Mouse (Mus musculus): ENCODE results near the gene Nt5c3b. TPM values are rescaled to one million over a fixed set of nuclear protein-coding genes. Genes with fewer than 3 reads are reported as not detected.

Gene Nt5c3b
- total and polyA plus RNA-seq, 2 experiments from 2014 or later, result 58.5 to 111 TPM

DNA sequence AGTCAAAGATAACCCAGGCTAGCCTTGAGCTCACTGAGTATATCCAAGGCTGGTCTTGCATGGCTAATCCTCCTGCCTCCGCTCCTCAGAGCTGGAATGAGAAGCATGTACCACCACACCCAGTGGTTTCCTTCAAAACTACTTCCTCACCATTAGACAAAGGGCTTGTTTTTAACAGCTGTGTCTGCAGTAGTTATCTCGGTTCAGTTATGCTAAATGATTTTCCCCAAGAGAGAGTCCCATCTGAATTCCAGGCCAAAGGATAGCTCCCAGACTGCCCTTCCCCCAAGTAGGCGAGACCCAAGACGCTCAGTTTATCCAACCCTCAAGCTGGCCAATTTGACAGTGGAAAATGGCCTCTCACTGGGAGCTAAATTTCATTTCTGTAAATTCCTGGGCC, 65.6 kb downstream of the Nt5c3b start:
- H3K36me3 ChIP-seq (ENCODE audit: insufficient read depth, low read length), result peaks cover 60% of the 10 kb centered on the region
- no peaks in the 10 kb centered on the region for H3K9me3 ChIP-seq (ENCODE audit: low read length)
- no peak for DNase-seq (ENCODE audit: low spot score)
- ATAC-seq (ENCODE audit: low FRiP score), result no peak
- H3K4me2 ChIP-seq (ENCODE audit: low read depth, low read length, poor library complexity, severe bottlenecking), result no peak overlapping the region
- no peak overlapping the region for H3K4me3 ChIP-seq (ENCODE audit: low read depth, low read length)
- H3K27me3 ChIP-seq (ENCODE audit: insufficient read depth, low read length), result no peaks in the 10 kb centered on the region
- WGBS, result 76% methylated on average over 4 of the region's 4 CpGs
- no peaks in the 10 kb centered on the region for H3K4me1 ChIP-seq (ENCODE audit: insufficient read depth, low read length)
- H3K27ac ChIP-seq (ENCODE audit: low read depth, low read length), result no peak overlapping the region
- no peak overlapping the region for H3K9ac ChIP-seq (replicated peaks; ENCODE audit: low read length, poor library complexity, severe bottlenecking)
- no peak for TF ChIP-seq CTCF (IDR thresholded peaks at IDR 0.05)

GRCm38 (mm10) chr11:100375127-100375526, 66.5 kb downstream of the Nt5c3b start:
- no peak overlapping the region for H3K4me2 ChIP-seq (ENCODE audit: low read depth, low read length, poor library complexity, severe bottlenecking)

More at GRCm38 (mm10) chr11:100375127-100375526, 66.5 kb downstream of the Nt5c3b start:
- Histone ChIP-seq H3K4me3 (ENCODE audit: low read depth, low read length) (no peak overlapping the region), H3K9me3 (ENCODE audit: low read length) (no peaks in the 10 kb centered on the region), H3K27ac (ENCODE audit: low read depth, low read length) (no peak overlapping the region), H3K36me3 (ENCODE audit: insufficient read depth, low read length) (peaks cover 61% of the 10 kb centered on the region), H3K27me3 (ENCODE audit: insufficient read depth, low read length) (no peaks in the 10 kb centered on the region), H3K9ac (replicated peaks; ENCODE audit: low read length, poor library complexity, severe bottlenecking) (no peak overlapping the region), H3K4me1 (ENCODE audit: insufficient read depth, low read length) (no peaks in the 10 kb centered on the region)
- ATAC-seq (ENCODE audit: low FRiP score) (no peak), DNase-seq (ENCODE audit: low spot score) (no peak)
- no peak for TF ChIP-seq CTCF (IDR thresholded peaks at IDR 0.05)
- 90% methylated on average over 9 of the region's 9 CpGs for WGBS

Small RNA genes lying within 50 kb of the gene (microRNA-seq; reads per million reads assigned to microRNA genes)
- gene Gm27374 (ENCODE audit: borderline number of aligned reads) (not detected), gene Mir7116 (ENCODE audit: borderline number of aligned reads) (not detected)

Other genes starting within 250 kb of the Nt5c3b start
- not detected in 2 replicates for gene Krt9, start 248.6 kb downstream of the Nt5c3b start, total RNA-seq (2014; rRNA removed)
- gene Krt9, start 248.6 kb downstream of the Nt5c3b start, polyA plus RNA-seq (2015; fragmentation: Nextera tagmentation; extraction: Ambion mirVana), result not detected in 2 replicates
- gene Krt14, start 234.3 kb downstream of the Nt5c3b start, total RNA-seq (2014; rRNA removed), result 0.42 and 9.5 TPM in 2 replicates
- gene Krt14, start 234.3 kb downstream of the Nt5c3b start, polyA plus RNA-seq (2015; fragmentation: Nextera tagmentation; extraction: Ambion mirVana), result 0.54 and 0.75 TPM in 2 replicates
- gene Krt16, start 192.9 kb downstream of the Nt5c3b start, total RNA-seq (2014; rRNA removed), result not detected in 2 replicates
- not detected in 2 replicates for gene Krt16, start 192.9 kb downstream of the Nt5c3b start, polyA plus RNA-seq (2015; fragmentation: Nextera tagmentation; extraction: Ambion mirVana)
- gene Krt17, start 180.8 kb downstream of the Nt5c3b start, total RNA-seq (2014; rRNA removed), result 0.52 and 5.5 TPM in 2 replicates
- 1.2 and 1.5 TPM in 2 replicates for gene Krt17, start 180.8 kb downstream of the Nt5c3b start, polyA plus RNA-seq (2015; fragmentation: Nextera tagmentation; extraction: Ambion mirVana)
- 0.27 TPM in 1 of 2 replicates, not detected in the other for gene Krt42, start 171.9 kb downstream of the Nt5c3b start, total RNA-seq (2014; rRNA removed)
- not detected in 2 replicates for gene Krt42, start 171.9 kb downstream of the Nt5c3b start, polyA plus RNA-seq (2015; fragmentation: Nextera tagmentation; extraction: Ambion mirVana)
- gene Eif1, start 121.9 kb downstream of the Nt5c3b start, total RNA-seq (2014; rRNA removed), result 84.7 and 117 TPM in 2 replicates
- gene Eif1, start 121.9 kb downstream of the Nt5c3b start, polyA plus RNA-seq (2015; fragmentation: Nextera tagmentation; extraction: Ambion mirVana), result 1,241 and 1,297 TPM in 2 replicates
- gene Gast, start 107.4 kb downstream of the Nt5c3b start, total RNA-seq (2014; rRNA removed), result not detected in 2 replicates
- 1.1 and 2.2 TPM in 2 replicates for gene Gast, start 107.4 kb downstream of the Nt5c3b start, polyA plus RNA-seq (2015; fragmentation: Nextera tagmentation; extraction: Ambion mirVana)
- 743 and 796 TPM in 2 replicates for gene Hap1, start 85.7 kb downstream of the Nt5c3b start, total RNA-seq (2014; rRNA removed)
- 597 and 631 TPM in 2 replicates for gene Hap1, start 85.7 kb downstream of the Nt5c3b start, polyA plus RNA-seq (2015; fragmentation: Nextera tagmentation; extraction: Ambion mirVana)
- gene Jup, start 44.0 kb downstream of the Nt5c3b start, total RNA-seq (2014; rRNA removed), result 133 and 156 TPM in 2 replicates
- gene Jup, start 44.0 kb downstream of the Nt5c3b start, polyA plus RNA-seq (2015; fragmentation: Nextera tagmentation; extraction: Ambion mirVana), result 69.7 and 75.5 TPM in 2 replicates
- gene P3h4, start 27.0 kb downstream of the Nt5c3b start, total RNA-seq (2014; rRNA removed), result 24.4 and 26.0 TPM in 2 replicates
- gene P3h4, start 27.0 kb downstream of the Nt5c3b start, polyA plus RNA-seq (2015; fragmentation: Nextera tagmentation; extraction: Ambion mirVana), result 23.4 and 23.7 TPM in 2 replicates
- gene Fkbp10, start 26.1 kb downstream of the Nt5c3b start, total RNA-seq (2014; rRNA removed), result 29.0 and 33.9 TPM in 2 replicates
- gene Fkbp10, start 26.1 kb downstream of the Nt5c3b start, polyA plus RNA-seq (2015; fragmentation: Nextera tagmentation; extraction: Ambion mirVana), result 19.9 and 21.8 TPM in 2 replicates
- gene Klhl10, start 109 bp upstream of the Nt5c3b start, total RNA-seq (2014; rRNA removed), result 0.22 and 0.61 TPM in 2 replicates
- gene Klhl10, start 109 bp upstream of the Nt5c3b start, polyA plus RNA-seq (2015; fragmentation: Nextera tagmentation; extraction: Ambion mirVana), result 0.45 and 0.65 TPM in 2 replicates
- gene Klhl11, start 30.9 kb upstream of the Nt5c3b start, total RNA-seq (2014; rRNA removed), result 57.4 and 66.2 TPM in 2 replicates
- gene Klhl11, start 30.9 kb upstream of the Nt5c3b start, polyA plus RNA-seq (2015; fragmentation: Nextera tagmentation; extraction: Ambion mirVana), result 9.1 and 10.3 TPM in 2 replicates
- gene Acly, start 86.2 kb upstream of the Nt5c3b start, total RNA-seq (2014; rRNA removed), result 207 and 228 TPM in 2 replicates
- 116 and 120 TPM in 2 replicates for gene Acly, start 86.2 kb upstream of the Nt5c3b start, polyA plus RNA-seq (2015; fragmentation: Nextera tagmentation; extraction: Ambion mirVana)
- 0.33 and 0.71 TPM in 2 replicates for gene Ttc25, start 103.8 kb upstream of the Nt5c3b start, total RNA-seq (2014; rRNA removed)
- 0.96 and 1.4 TPM in 2 replicates for gene Ttc25, start 103.8 kb upstream of the Nt5c3b start, polyA plus RNA-seq (2015; fragmentation: Nextera tagmentation; extraction: Ambion mirVana)
- gene Cnp, start 133.1 kb upstream of the Nt5c3b start, total RNA-seq (2014; rRNA removed), result 54.7 and 68.8 TPM in 2 replicates
- gene Cnp, start 133.1 kb upstream of the Nt5c3b start, polyA plus RNA-seq (2015; fragmentation: Nextera tagmentation; extraction: Ambion mirVana), result 65.3 and 76.0 TPM in 2 replicates
- gene Nkiras2, start 177.4 kb upstream of the Nt5c3b start, total RNA-seq (2014; rRNA removed), result 106 and 125 TPM in 2 replicates
- gene Nkiras2, start 177.4 kb upstream of the Nt5c3b start, polyA plus RNA-seq (2015; fragmentation: Nextera tagmentation; extraction: Ambion mirVana), result 80.9 and 89.3 TPM in 2 replicates
- 67.1 and 75.9 TPM in 2 replicates for gene Dnajc7, start 178.4 kb upstream of the Nt5c3b start, total RNA-seq (2014; rRNA removed)
- gene Dnajc7, start 178.4 kb upstream of the Nt5c3b start, polyA plus RNA-seq (2015; fragmentation: Nextera tagmentation; extraction: Ambion mirVana), result 228 and 234 TPM in 2 replicates

Data from midbrain, postnatal 0 days (tissue).